Mouse (Mus musculus): ENCODE results near the gene Mlxip.

The Mlxip gene
- long read RNA-seq, experiment 1, partial matches to known transcripts = 1 of 2 reads
- long read RNA-seq, experiment 1, other reads (novel, unspliced or antisense) = 1 of 2 reads
- long read RNA-seq, experiment 2, partial matches to known transcripts = 3 of 5 reads
- long read RNA-seq, experiment 2, other reads (novel, unspliced or antisense) = 2 of 5 reads

DNA sequence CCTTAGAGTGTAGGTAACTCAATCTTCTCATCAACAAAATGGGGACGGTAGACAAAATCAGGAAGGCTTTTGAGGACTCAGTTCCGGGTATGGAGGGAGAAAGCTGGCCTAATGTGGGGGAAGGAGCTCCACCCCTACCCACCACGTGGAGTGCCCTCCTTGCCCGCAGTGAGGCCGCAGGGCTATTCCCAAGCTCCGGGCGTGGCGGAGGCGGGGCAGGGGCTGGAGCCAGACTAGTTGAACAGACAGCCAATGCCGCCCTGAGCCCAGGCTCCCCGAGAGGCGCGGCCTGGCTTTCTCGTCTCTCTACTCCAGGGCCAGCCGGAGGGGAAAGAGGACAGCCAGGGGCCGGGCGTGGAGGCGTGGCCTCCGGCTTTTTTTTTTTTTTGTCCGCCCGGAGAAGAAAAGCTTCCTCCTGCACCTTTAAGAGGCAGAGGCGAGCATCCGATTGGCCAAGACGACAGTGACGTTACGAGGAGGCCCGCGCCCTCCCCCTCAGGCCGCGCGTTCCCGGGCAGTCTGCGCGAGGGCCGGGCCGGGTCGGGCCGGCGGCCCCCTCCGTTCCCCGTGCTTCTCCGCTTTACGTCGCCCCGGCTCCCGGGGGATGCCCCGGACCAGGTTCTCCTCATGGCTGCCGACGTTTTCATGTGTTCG, at the start of gene Mlxip:
TSS of gene Mlxip (plus strand) at position 496 of the 654 bp plus-strand sequence.
- intact Hi-C loops (cut with DNase I) = no loop called here

DNA sequence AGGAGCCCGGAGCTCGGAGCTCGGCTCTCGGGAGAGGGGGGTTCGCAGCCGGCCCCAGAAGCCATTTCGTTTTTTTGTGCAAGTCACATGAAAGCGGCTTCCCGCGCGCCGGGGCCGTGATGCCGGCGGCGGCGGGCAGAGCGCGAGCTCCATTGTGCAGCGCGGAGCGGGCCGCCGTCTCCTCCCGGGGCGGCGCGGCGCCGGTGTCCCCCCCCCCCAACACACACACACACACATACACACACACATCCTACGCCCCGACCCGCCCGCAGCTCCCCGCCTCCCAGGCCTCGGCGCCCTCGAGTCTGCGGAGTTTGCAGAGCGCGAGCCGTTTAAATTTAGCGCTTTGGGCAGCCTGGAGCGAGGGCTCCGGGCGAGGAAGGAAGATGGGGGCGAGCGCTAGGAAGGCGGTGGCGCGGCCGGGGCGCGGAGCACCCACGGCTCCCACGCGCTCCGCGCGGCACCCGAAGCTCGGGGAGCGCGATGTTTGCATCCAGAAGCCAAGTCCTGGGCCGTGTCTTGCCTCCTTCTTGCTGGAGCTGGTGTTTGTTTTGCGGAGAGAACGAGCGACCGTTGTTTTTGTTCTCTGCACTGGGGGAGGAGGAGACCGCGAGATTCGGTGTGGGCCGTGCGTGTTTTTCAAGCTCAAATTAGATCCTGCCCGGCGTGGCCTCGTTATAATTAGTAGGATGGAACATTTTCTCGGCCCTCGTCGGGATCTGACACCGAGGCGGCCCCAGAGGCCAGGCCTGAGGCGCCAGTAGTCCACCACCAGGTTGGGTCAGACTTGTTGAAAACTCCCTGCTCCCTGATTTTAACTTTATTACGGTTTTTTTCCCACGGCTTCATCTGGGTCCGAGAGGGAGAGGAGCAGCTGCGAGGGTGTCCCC, 49.4 kb upstream of the Mlxip start:
- intact Hi-C loops (cut with DNase I) = no loop called here

DNA sequence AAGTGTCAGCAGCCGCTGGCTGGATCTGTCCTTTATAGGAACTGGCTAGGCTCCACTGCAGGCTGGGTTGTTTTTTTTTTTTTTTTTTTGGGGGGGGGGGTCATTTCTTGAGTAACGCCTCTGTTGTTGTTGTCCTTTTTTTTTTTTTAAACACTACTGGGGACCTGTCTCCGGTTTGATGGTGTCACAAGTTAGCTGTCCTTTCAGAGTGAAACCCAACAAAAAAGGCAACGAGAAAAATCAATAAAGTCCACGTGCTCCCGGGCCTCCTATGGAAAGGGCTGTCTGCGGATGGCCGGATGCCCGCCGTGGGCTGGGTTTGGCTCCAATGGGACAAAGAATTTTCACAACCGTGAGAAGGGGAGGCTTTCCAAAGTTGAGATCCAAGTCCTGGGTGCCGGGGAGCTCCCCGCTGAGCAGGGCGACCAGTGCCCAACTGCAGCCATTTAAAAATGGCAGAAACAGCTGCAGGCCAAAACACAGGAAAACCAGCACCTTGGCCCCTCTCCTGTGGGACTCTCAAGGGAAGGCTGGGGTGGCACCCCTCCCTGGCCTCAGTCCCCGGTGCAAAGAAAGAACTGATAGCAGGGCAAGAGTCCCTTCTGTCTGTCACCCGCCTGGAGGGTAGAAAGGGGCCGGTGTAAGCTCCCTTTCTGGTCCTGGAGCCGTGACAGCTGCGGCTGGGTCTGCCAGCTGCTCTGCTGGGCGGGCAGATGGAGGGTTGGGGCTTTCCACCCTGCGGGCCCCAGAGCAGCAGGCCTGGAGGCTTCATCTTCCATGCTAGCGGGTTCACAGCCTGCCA, 48.5 kb upstream of the Mlxip start:
- intact Hi-C loops (cut with DNase I) = no loop called here

DNA sequence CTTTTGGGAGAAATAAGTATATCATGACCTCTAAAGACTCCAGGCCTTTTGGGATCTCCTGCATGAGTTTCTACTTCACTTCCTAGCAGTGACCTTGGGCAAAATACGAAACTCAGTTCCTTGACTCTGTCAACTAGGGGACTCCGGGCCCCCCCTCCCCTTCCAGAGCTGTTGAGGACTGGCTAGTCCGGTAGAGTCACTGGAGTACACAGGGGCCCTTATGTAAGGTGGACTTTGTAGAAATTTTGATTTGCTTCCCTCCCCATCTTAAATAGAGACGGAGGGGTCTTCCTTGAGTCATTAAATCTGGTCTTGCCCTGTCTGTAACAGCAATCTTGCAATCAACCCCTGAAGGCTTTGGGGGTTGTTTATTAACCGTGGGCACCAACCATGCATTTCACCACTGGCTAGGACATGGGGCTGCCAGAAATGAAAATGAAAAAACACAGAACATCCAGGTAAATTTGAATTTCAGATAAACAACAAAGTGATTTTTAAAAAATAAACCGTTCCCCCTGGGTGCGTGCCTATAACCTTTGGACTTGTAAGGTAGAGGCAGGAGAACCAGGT, 47.8 kb upstream of the Mlxip start:
- intact Hi-C loops (cut with DNase I) = no loop called here

DNA sequence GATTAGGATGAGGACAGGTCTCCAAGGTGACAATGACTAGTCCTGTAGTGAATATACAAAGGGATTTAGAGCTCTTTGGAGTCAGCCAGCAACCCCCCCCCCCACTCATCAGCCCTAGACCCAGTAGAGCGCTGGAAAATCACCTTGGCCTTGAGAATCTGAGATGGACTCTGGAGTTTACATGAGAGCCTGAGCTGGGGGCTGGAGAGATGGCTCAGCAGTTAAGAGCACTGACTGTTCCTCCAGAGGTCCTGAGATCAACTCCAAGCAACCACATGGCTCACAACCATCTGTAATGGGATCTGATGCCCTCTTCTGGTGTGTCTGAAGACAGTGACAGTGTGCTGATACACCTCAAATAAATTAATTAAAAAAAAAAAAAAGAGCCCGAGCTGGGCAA, 46.6 kb upstream of the Mlxip start:
- intact Hi-C loops (cut with DNase I) = no loop called here

DNA sequence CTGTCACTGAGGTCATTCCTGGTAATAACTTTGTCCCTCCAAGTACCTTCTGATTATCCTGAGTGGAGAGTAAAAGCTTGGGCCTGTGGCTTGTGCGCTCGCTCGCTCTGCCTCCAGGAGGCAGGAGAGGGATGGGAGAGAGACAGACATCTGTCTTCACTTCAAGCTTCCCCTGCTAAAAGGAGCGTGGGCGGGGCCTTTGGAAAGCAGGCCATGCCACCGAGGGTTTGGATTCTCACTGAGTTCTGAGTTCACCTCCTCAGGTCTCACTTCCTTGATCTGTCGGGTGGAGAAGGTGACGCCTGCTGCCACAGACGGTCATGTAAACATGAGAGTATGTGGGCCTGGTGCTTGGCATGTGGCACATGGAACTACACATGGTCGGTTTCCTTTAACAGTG, 44.2 kb upstream of the Mlxip start:
- intact Hi-C loops (cut with DNase I) = no loop called here

DNA sequence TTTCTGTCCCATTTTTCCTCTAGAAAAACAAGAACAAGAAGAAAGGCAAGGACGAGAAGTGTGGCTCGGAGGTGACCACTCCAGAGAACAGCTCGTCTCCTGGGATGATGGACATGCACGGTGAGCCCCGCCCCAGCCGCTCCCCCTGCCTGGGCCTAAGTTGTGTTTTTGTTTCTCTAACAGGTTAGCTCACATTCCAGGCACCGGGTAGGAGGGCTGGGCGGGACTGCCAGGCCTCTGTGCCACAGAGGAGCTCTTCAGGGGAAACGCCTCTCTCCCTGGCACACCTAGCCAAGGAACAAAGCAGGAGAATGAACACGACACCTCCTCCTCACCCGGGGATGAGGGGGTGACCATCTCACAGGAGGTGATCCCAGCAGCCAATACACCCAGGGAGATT, 38.7 kb upstream of the Mlxip start:
- intact Hi-C loops (cut with DNase I) = no loop called here

DNA sequence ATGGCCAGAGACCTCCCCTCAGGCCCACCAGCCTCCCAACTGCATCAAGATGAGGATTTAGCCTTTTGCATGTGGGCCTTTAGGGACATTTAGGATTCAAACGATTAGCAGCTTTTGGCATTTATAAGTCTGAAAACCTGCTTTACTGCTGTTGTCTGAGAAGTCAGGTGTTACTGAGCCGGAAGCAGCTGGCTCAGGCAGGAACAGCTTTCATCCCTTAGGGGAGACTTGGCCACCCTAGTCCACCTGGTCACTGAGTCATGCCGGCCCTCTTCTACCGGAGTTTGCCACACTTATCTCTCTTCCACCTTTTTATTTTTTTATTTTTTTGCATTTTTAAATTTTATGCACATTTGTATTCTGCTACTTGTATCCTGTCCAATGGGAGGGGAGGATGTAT, 37.3 kb upstream of the Mlxip start:
- intact Hi-C loops (cut with DNase I) = no loop called here

DNA sequence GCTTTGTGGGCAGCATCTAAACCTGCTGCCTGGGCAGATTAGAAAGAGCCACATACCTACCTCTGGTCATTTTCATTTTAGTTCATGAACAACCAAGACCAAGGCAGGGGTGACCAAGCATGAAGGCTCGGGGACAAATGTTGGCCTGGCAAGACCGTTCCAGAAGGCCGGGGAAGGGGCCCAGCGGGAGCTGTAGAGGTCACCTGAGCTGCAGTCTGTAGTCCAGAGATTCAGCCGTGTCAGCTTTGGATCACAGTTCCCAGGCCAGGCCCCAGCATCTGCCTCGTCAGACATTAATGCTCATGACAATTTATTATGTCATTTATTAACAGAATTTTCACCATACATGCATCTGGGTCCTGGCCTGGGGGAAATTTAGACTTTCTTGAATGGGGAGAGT, 35.2 kb upstream of the Mlxip start:
- intact Hi-C loops (cut with DNase I) = no loop called here

DNA sequence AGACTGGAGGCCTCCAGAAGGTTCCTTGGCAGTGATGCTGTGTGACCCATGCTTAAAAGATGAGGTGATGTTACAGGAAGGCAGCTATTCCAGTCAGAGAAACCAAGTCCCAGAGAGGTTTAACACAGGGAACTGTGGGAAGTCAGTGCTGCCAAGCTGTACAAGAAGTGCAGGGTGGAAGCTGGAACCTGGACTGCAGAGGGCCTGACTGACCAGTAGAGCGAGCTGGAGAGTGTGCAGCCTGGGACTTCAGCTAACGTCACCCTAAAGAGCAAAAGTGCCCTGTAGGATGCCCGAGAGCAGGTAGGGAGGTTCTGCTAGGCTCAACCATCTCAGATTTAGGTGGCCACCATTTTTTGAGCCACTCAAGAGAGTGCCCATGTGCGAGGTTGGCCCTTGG, 31.7 kb upstream of the Mlxip start:
- intact Hi-C loops (cut with DNase I) = no loop called here

DNA sequence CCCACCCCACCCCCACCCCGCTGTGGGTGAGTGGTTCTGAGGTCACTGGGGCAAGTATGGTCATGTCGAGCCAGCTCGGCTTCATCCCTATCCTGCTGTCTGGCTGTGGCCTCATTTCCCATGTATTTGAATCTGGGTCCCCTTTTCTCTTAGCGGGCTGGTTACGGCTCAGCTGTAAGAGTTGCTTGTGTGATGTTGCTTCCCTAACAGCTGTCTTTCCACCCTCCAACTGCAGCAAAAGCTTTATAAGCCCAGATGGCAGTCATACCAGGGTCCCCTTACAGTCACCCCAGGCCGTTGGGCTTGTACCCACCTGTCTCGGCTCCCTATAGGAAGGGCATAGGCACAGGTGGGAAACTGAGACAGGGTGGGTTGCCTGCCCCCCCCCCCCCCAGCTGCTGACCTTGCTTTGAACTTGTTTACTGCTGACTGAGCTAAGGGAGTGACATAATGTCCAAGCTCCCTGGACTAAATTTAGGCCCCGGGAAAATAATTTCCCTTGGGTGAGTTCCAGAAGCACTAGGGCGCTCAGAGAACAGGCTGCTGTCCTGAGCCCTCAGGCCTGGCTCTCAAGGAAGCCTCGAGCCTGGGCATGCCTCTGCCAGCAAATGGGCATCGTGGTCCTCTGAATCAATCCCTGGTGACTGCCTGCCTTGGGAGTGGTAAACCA, 30.2 kb upstream of the Mlxip start:
- intact Hi-C loops (cut with DNase I) = no loop called here

DNA sequence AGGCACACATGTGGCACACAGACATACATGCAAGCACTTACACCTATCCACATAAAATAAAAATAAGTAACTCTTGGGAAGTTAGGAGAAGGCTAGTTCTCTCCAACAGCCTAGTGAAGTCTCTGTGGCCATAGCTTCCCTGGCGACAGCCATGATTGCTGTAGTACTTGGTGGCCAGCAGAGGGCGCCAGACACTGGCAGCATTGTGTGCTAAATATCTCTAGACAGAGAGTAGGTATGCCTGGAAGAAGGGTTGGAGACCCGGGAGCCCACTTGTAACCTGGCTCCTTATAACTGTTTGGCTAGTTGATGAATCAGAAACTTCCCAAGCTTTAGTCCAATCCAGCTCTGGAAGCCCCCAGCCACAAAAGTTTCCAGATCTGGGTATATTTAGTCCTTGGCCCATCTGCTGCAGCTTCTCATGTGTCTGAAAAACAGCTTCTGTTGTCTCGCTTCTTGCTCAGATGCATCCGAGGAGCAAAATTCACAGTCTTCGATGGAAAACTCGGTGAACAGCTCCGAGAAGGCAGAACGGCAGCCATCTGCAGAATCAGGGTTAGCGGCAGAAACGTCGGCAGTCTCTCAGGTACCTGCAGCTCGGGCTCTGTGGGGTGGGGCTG, 25.6 kb upstream of the Mlxip start:
- intact Hi-C loops (cut with DNase I) = loop anchor here (2.0 kb wide), 1 partner anchor 68 kb away; no protein-coding TSS in a partner anchor

DNA sequence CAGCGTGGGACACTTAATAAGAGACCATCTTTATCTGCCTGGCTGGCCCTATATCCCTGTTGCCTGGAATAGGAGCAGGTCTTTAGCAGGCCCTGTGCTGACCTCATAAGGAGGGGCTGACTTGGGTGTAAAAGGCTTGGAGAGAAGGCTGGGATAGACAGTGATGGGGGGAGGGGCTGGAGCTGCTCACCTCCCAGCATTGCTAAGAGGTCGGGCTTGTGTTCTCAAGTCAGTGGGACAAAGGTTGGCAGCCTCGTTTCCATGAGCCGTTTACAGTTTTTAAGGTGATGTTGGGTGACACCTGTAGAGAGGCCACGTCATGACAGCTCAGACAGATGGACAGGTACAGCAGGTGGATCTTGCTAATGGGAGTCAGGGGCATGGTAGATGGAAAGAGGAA, 24.5 kb upstream of the Mlxip start:
- intact Hi-C loops (cut with DNase I) = loop anchor here (5.0 kb wide), 1 partner anchor 132 kb away; no protein-coding TSS in a partner anchor

DNA sequence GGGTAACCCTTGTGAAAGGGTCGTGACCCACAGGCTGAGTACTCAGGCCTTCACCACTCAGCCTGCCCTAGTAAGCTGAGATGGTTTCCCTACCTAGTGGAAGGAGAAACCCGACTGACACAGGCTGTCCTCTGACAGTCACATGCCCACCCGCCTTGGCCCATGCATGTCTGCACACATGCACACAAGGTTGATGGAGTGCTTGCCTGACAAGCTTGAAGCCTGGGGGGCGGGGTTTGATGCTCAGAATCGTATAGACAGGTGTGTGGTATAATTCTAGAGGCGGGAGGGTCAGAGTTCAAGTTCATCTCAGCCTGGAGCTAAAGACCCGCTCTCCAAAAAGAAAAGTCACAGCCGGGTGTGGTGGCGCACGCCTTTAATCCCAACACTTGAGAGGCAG, 19.3 kb upstream of the Mlxip start:
- intact Hi-C loops (cut with DNase I) = no loop called here

DNA sequence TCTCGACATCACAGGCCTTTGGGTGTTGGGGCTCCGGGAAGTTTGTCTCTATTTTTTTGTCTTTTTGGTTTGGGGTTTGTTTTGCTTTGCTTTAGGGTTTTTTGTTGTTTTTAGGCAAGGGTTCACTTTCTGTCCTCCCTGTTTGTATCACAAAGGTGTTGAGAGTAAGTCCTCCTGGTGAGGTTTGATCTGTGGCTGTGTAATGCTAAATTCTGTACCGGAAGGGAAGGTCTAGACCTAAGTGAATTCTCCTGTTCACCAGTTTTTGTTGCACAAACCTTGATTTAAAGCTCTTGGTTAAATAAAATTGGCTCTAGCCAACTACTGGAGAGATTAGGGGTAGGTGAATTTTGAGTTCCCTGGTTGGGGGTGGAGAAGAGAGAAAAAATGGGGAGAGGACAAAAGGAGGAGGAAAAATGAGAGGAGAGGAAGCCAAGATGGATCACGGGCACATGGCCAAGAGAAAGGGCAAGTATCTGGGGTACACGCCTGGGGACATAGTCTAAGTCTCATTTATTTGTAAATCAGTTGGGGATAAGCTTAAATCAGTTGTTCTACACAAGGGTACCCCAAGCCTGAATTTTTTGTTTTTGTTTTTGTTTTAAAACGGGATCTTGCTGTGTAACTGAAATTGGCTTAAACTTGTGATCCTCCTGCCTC, 18.7 kb upstream of the Mlxip start:
- intact Hi-C loops (cut with DNase I) = loop anchor here (2.0 kb wide), 1 partner anchor 61 kb away; no protein-coding TSS in a partner anchor

DNA sequence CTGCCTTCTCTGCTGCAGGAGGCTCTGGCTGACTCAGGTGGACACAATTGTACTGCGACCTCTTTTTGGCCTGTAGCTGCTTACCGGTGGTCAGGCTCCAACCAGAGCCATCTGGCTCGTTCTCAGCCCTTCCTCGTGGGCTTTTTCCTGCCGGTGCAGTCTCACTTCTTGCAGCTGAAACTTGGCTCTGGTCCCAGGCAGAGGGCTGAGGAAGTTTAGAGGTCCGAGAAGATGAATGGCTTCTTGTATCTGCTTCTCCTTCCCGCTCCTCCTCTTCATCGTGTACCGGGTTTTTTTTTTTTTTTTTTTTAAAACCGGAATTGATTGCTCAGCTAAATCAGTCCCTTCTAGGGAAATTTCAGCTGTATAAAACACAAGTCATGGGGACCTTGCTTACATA, 18.0 kb upstream of the Mlxip start:
- intact Hi-C loops (cut with DNase I) = loop anchor here (2.0 kb wide), 1 partner anchor 60 kb away; no protein-coding TSS in a partner anchor

DNA sequence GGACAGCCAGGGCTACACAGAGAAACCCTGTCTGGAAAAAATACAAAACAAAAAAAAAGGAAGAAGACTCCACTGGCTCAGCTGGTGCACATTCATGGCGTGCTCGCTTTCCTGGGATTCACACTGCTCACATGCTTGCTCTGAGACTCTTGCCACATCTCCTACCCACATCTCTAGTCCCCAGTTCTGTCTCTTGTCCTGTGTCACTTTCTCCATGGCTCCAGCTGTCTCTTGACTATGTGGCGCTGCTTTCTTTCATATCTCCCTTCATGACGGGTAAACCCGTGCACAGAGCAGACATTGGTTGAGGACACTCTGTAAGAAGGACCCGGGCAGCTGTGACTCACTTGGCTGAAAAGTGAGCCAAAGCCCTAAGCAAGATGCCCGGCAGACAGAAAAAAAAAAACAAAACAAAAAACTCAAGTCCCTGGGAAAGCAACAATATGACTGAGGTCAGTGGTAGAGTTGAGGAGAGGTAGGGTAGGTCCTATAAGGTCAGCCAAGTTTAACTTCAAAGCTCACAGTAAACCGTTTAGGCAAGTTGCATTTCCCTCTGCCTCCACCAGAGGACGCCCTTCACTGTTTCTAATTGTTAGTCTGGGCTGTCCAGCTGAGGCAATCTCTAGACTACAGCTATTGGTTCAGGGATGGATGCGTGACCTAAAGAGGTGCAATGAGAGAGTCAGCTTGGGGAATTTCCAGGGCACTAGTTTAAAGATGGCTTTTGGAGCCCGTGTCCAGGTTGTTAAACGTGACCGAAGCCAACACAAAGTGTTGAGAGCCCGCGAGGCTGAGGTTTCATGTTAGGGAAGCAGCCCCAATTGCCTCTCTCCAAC, 17.3 kb upstream of the Mlxip start:
- intact Hi-C loops (cut with DNase I) = loop anchor here (2.0 kb wide), 1 partner anchor 59 kb away; no protein-coding TSS in a partner anchor

DNA sequence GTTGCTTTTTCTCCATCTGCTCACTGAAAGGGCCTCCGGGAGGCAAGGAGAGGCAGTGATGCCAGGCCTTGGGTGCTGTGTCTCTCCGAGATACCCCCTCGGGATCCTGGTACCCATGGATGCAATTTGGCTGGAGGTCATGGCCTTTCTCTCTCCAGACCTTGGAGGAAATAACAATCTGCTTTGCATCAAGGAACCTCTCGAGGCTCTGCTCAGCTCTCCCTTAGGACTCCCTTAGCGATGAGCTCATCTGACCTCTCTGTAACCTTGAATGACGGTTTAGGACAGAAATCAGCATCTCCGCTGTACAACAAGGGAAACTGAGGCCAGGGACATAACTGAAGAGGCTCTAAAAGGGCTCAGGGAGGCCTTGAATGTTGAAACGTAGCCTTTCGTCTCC, 15.9 kb upstream of the Mlxip start:
- intact Hi-C loops (cut with DNase I) = no loop called here

All from adrenal gland (tissue).